27 mouse cellular contexts compared by ENCODE assay signal in genomic region chr14:90049806-90050205, GRCm38 (mm10).
DNase-seq lines count a peak whose midpoint lies in the region; ATAC-seq and TF ChIP-seq lines count a peak whose summit lies in the region.
"Had no signal": no experiment of that assay in that cellular context is flagged by ENCODE, and none has a peak within 500 bp of the region (broad histone marks: within the 10 kb centered on the region; RNA-seq: fewer than 3 reads in every experiment).

No protein-coding gene starts in this region.

- intact Hi-C loops in heart, adult 2 months (cut with DNase I), result no loop called here

- no peaks in the 10 kb centered on the region for H3K79me2 ChIP-seq in heart, adult 2 months (replicated peaks; ENCODE audit: control insufficient read depth, insufficient read depth, low read length)

- no peak overlapping the region for H3K9ac ChIP-seq in heart, adult 2 months (ENCODE audit: low read depth, low read length)
- H3K9ac ChIP-seq in heart, embryonic 11.5 days (ENCODE audit: low read depth, low read length), result no peak overlapping the region
- H3K9ac ChIP-seq in heart, embryonic 12.5 days, result no peak overlapping the region
- no peak overlapping the region for H3K9ac ChIP-seq in heart, postnatal 0 days (replicated peaks; ENCODE audit: low read depth, low read length)
- H3K9ac ChIP-seq: embryonic facial prominence, embryonic 12.5 days; intestine, embryonic 15.5 days; limb, embryonic 13.5 days; midbrain, embryonic 13.5 days; neural tube, embryonic 13.5 days had no signal

- no peak overlapping the region for H3K4me2 ChIP-seq in heart, embryonic 11.5 days
- no peak overlapping the region for H3K4me2 ChIP-seq in heart, embryonic 12.5 days
- no peak overlapping the region for H3K4me2 ChIP-seq in heart, postnatal 0 days (ENCODE audit: low read depth, low read length)
- H3K4me2 ChIP-seq: embryonic facial prominence, embryonic 12.5 days; intestine, embryonic 15.5 days; limb, embryonic 13.5 days; liver, embryonic 11.5 days; midbrain, embryonic 13.5 days; neural tube, embryonic 13.5 days had no signal

- DNase-seq in heart, adult 2 months, result peak; percentile 35 to 40
- peak; percentile 39 for DNase-seq in heart, postnatal 0 days (ENCODE audit: low spot score)
- no peak for DNase-seq in gastrocnemius, postnatal 10 days
- DNase-seq in adrenal gland, adult 18-20 months (ENCODE audit: low spot score in 2 of 2), result no peak
- DNase-seq: adrenal gland, adult 2 months; adrenal gland, postnatal 36 days; B cell, adult 2 months; cerebellum, adult 2 months; embryo, embryonic 11 days; kidney, adult 2 months; kidney, postnatal 4 days; lung, postnatal 4 days; right cerebral cortex, postnatal 4 days had no signal

- ATAC-seq in heart, embryonic 11.5 days (replicated peaks; ENCODE audit: insufficient number of reproducible peaks, low FRiP score, low TSS enrichment), result no peak
- ATAC-seq in heart, embryonic 12.5 days (ENCODE audit: insufficient number of reproducible peaks, low FRiP score), result 0 out of 2 replicates have a peak, but pooled peaks have one; percentile 39
- peak; percentile 55 for ATAC-seq in heart, postnatal 0 days (ENCODE audit: insufficient read depth, low read depth)
- ATAC-seq: forebrain, embryonic 14.5 days; hindbrain, postnatal 0 days; intestine, embryonic 15.5 days; lung, postnatal 0 days; midbrain, embryonic 13.5 days had no signal

- no peak overlapping the region for H3K27ac ChIP-seq in heart, adult 2 months
- H3K27ac ChIP-seq in heart, embryonic 11.5 days (ENCODE audit: low read depth, low read length), result no peak overlapping the region
- no peak overlapping the region for H3K27ac ChIP-seq in heart, embryonic 12.5 days (ENCODE audit: poor library complexity, severe bottlenecking)
- no peak overlapping the region for H3K27ac ChIP-seq in heart, postnatal 0 days (ENCODE audit: low read depth)
- H3K27ac ChIP-seq: embryonic facial prominence, embryonic 12.5 days; hindbrain, embryonic 10.5 days; hindbrain, postnatal 0 days; intestine, embryonic 15.5 days; kidney, postnatal 0 days; limb, embryonic 13.5 days; midbrain, embryonic 13.5 days; neural tube, embryonic 13.5 days had no signal

- 36% methylated on average over 2 of the region's 2 CpGs for WGBS in heart, adult 2 months
- WGBS in heart, embryonic 11.5 days (ENCODE audit: insufficient replicate concordance), result 52% methylated on average over 2 of the region's 2 CpGs
- WGBS in heart, embryonic 12.5 days, result 45% methylated on average over 2 of the region's 2 CpGs
- 20% methylated on average over 2 of the region's 2 CpGs for WGBS in heart, postnatal 0 days

- no peaks in the 10 kb centered on the region for H3K9me3 ChIP-seq in heart, embryonic 11.5 days (replicated peaks; ENCODE audit: control insufficient read depth, low read length)
- no peaks in the 10 kb centered on the region for H3K9me3 ChIP-seq in heart, embryonic 12.5 days (replicated peaks)
- H3K9me3 ChIP-seq in heart, postnatal 0 days (replicated peaks; ENCODE audit: control insufficient read depth, low read length), result no peaks in the 10 kb centered on the region
- H3K9me3 ChIP-seq: embryonic facial prominence, embryonic 12.5 days; hindbrain, embryonic 10.5 days; intestine, embryonic 15.5 days; limb, embryonic 13.5 days; megakaryocyte, embryonic 14.5 days; midbrain, embryonic 13.5 days; neural tube, embryonic 13.5 days had no signal

- no peaks in the 10 kb centered on the region for H3K27me3 ChIP-seq in heart, adult 2 months (ENCODE audit: control insufficient read depth, insufficient read depth, low read length)
- H3K27me3 ChIP-seq in heart, embryonic 11.5 days (ENCODE audit: control insufficient read depth, insufficient read depth, low read length), result no peaks in the 10 kb centered on the region
- H3K27me3 ChIP-seq in heart, embryonic 12.5 days (replicated peaks), result no peaks in the 10 kb centered on the region
- no peaks in the 10 kb centered on the region for H3K27me3 ChIP-seq in heart, postnatal 0 days (ENCODE audit: control insufficient read depth, insufficient read depth, low read length)
- H3K27me3 ChIP-seq: embryonic facial prominence, embryonic 12.5 days; intestine, embryonic 15.5 days; limb, embryonic 13.5 days; megakaryocyte, embryonic 14.5 days; midbrain, embryonic 13.5 days; neural tube, embryonic 13.5 days had no signal

- TF ChIP-seq EP300 in heart, adult 2 months (IDR thresholded peaks at IDR 0.05; ENCODE audit: insufficient read depth, low read depth, low read length), result no peak
- TF ChIP-seq EP300 in heart, postnatal 0 days (IDR thresholded peaks at IDR 0.05; ENCODE audit: low read depth), result no peak

- no peak for TF ChIP-seq CTCF in heart, adult 2 months (IDR thresholded peaks at IDR 0.05)
- TF ChIP-seq CTCF in heart, postnatal 0 days (IDR thresholded peaks at IDR 0.05; ENCODE audit: low read depth), result no peak

- TF ChIP-seq POLR2A in heart, adult 2 months (IDR thresholded peaks at IDR 0.05; ENCODE audit: insufficient read depth, low read depth, low read length), result no peak

- no peak overlapping the region for H3K4me3 ChIP-seq in heart, adult 2 months
- no peak overlapping the region for H3K4me3 ChIP-seq in heart, embryonic 11.5 days (ENCODE audit: low read depth, low read length)
- H3K4me3 ChIP-seq in heart, embryonic 12.5 days, result no peak overlapping the region
- H3K4me3 ChIP-seq in heart, postnatal 0 days (ENCODE audit: low read depth, low read length), result no peak overlapping the region
- H3K4me3 ChIP-seq: embryonic facial prominence, embryonic 12.5 days; hindbrain, embryonic 10.5 days; intestine, embryonic 15.5 days; limb, embryonic 13.5 days; megakaryocyte, embryonic 14.5 days; midbrain, embryonic 13.5 days; neural tube, embryonic 13.5 days had no signal

- no peaks in the 10 kb centered on the region for H3K36me3 ChIP-seq in heart, adult 2 months (ENCODE audit: control insufficient read depth, insufficient read depth, low read length)
- no peaks in the 10 kb centered on the region for H3K36me3 ChIP-seq in heart, embryonic 11.5 days (ENCODE audit: control insufficient read depth, insufficient read depth, low read length)
- H3K36me3 ChIP-seq in heart, embryonic 12.5 days, result no peaks in the 10 kb centered on the region
- H3K36me3 ChIP-seq in heart, postnatal 0 days (replicated peaks; ENCODE audit: control insufficient read depth, insufficient read depth, low read length), result no peaks in the 10 kb centered on the region
- H3K36me3 ChIP-seq: embryonic facial prominence, embryonic 12.5 days; hindbrain, embryonic 10.5 days; intestine, embryonic 15.5 days; limb, embryonic 13.5 days; midbrain, embryonic 13.5 days; neural tube, embryonic 13.5 days had no signal

- no peaks in the 10 kb centered on the region for H3K4me1 ChIP-seq in heart, adult 2 months (ENCODE audit: control insufficient read depth, insufficient read depth, low read length)
- no peaks in the 10 kb centered on the region for H3K4me1 ChIP-seq in heart, embryonic 11.5 days (ENCODE audit: control insufficient read depth, insufficient read depth, low read length)
- H3K4me1 ChIP-seq in heart, embryonic 12.5 days (replicated peaks), result no peaks in the 10 kb centered on the region; the same call in 1 of the 2 replicates
- H3K4me1 ChIP-seq in heart, postnatal 0 days (ENCODE audit: control insufficient read depth, insufficient read depth), result no peaks in the 10 kb centered on the region
- H3K4me1 ChIP-seq: embryonic facial prominence, embryonic 12.5 days; hindbrain, embryonic 10.5 days; intestine, embryonic 15.5 days; limb, embryonic 13.5 days; megakaryocyte, embryonic 14.5 days; midbrain, embryonic 13.5 days; neural tube, embryonic 13.5 days had no signal

Comparison
In these comparisons a context has a peak if more than half of its experiments do, and no peak if none do; other contexts are left out.
1. DNase-seq: peak in heart, adult 2 months (2 of 2) and heart, postnatal 0 days (single experiment); none in gastrocnemius, postnatal 10 days (single experiment) and adrenal gland, adult 18-20 months (0 of 2).